Mouse (Mus musculus): ENCODE results near the gene Slc25a33.

Slc25a33 gene

DNA sequence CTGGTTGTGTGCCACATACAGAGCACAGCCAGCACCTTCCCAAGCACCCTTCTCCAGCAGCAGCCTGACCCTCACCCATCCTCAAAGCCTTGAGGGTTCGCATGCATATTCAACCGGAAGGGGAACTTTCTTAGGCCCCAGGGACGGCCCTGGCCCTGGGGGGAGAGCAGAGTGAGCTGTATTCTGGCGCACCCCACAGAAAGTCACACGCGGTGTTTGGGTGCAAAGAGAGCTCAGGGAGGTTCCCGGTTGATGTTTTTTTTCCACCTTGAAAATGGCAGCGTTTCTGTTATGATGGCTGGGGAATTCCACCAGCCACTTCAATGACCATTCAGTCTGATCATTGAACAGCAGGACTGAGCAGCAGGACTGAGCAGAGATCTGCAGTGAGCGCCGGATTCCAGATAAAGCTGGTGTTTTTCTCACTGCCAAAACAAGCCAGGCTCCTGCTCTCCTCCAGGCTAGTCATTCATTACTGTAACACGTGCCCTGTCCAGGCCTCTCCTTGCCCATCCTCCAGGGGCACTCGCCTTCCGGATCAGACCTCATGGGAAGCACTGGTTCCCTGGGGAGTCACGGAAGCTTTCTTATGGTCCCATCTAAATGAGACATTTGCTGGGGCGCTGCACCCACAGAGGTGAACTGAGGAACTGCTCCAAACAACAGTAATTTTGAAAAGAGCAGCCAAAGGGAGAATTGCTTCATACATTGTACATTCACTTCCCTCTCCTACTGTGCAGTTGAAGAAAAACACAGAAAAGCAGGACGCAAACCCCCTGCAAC is 77.7 kb downstream of the Slc25a33 start:
- no peak for DNase-seq (ENCODE audit: low spot score in 2 of 2)

Data from frontal cortex, postnatal 14 days (tissue).